Mouse (Mus musculus): ENCODE data around the gene C4b. TPM values are rescaled to one million over a fixed set of nuclear protein-coding genes. Genes with fewer than 3 reads are reported as not detected.

Gene C4b
- total RNA-seq (2012; rRNA removed): 0.08 TPM in 1 of 2 replicates, not detected in the other
- under 1 TPM in 1 of 2 experiments, not detected in 1; 0.24 TPM for polyA plus RNA-seq (2012; ENCODE audit: insufficient read depth in 1 of 2, insufficient read length in 2 of 2, low read depth in 1 of 2, low replicate concordance in 2 of 2, missing spikeins in 1 of 2)

GRCm38 (mm10) chr17:34743719-34744118 is at the start of gene C4b:
Gene C4b (minus strand): TSS chr17:34743882.
- no peaks in the 10 kb centered on the region for H3K36me3 ChIP-seq (ENCODE audit: control insufficient read depth in 1 of 2, insufficient read depth in 2 of 2, low read length in 2 of 2)
- no peaks in the 10 kb centered on the region for H3K27me3 ChIP-seq (ENCODE audit: control insufficient read depth in 1 of 2, insufficient read depth in 2 of 2, low read length in 2 of 2)
- no peaks in the 10 kb centered on the region for H3K4me1 ChIP-seq (ENCODE audit: control insufficient read depth in 1 of 2, insufficient read depth in 2 of 2, low read length in 2 of 2)
- TF ChIP-seq NELFE (IDR thresholded peaks at IDR 0.05; ENCODE audit: low read depth, low read length) (no peak), JUND (IDR thresholded peaks at IDR 0.05; ENCODE audit: low read depth, low read length) (no peak), ZC3H11A (IDR thresholded peaks at IDR 0.05; ENCODE audit: low read depth, low read length) (no peak), GABPA (IDR thresholded peaks at IDR 0.05; ENCODE audit: low read depth, low read length) (no peak), BHLHE40 (IDR thresholded peaks at IDR 0.05; ENCODE audit: borderline replicate concordance, low read depth, low read length) (no peak), HCFC1 (IDR thresholded peaks at IDR 0.05; ENCODE audit: low read depth, low read length) (no peak), NRF1 (IDR thresholded peaks at IDR 0.05; ENCODE audit: insufficient read depth, low read depth, low read length, poor library complexity, severe bottlenecking) (no peak), MAZ (IDR thresholded peaks at IDR 0.05; ENCODE audit: low read depth, low read length) (no peak), MEF2A (IDR thresholded peaks at IDR 0.05; ENCODE audit: extremely low read depth, insufficient replicate concordance, low read depth, low read length, poor library complexity, severe bottlenecking) (no peak), CTCF (IDR thresholded peaks at IDR 0.05 in 2 of 3, conservative IDR thresholded peaks at IDR 0.05 in 1 of 3; ENCODE audit: control insufficient read depth in 1 of 3, insufficient read depth in 1 of 3, low read depth in 2 of 3, low read length in 3 of 3, poor library complexity in 1 of 3, severe bottlenecking in 1 of 3) (no peak), MAX (IDR thresholded peaks at IDR 0.05; ENCODE audit: low read length) (no peak), E2F4 (IDR thresholded peaks at IDR 0.05; ENCODE audit: borderline replicate concordance, low read depth, low read length) (no peak), SMC3 (IDR thresholded peaks at IDR 0.05; ENCODE audit: low read depth, low read length) (no peak), MYC (IDR thresholded peaks at IDR 0.05; ENCODE audit: low read depth, low read length) (no peak), TCF12 (IDR thresholded peaks at IDR 0.05; ENCODE audit: low read depth, low read length) (no peak), POLR2AphosphoS5 (IDR thresholded peaks at IDR 0.05; ENCODE audit: borderline replicate concordance, low read depth, low read length) (no peak), CHD1 (IDR thresholded peaks at IDR 0.05; ENCODE audit: low read depth, low read length) (no peak), ELF1 (IDR thresholded peaks at IDR 0.05; ENCODE audit: low read depth, low read length) (no peak), USF1 (IDR thresholded peaks at IDR 0.05; ENCODE audit: low read depth, low read length) (no peak)
- DNase-seq (ENCODE audit: low read depth, low spot score): no peak
- no peak within 1 kb of the TSS for H3K4me3 ChIP-seq (ENCODE audit: control insufficient read depth in 1 of 2, insufficient read depth in 1 of 2, low read depth in 2 of 2, low read length in 2 of 2)
- H3K9ac ChIP-seq (ENCODE audit: control insufficient read depth, low read depth, low read length, poor library complexity, severe bottlenecking): no peak within 1 kb of the TSS
- no peak within 1 kb of the TSS for H3K27ac ChIP-seq (ENCODE audit: control insufficient read depth, low read depth, low read length)
- no peaks in the 10 kb centered on the region for H3K9me3 ChIP-seq (replicated peaks; ENCODE audit: insufficient read depth, low read length)
- no peaks in the 10 kb centered on the region for H3K79me2 ChIP-seq (ENCODE audit: control insufficient read depth, insufficient read depth, low read length, poor library complexity)

DNA sequence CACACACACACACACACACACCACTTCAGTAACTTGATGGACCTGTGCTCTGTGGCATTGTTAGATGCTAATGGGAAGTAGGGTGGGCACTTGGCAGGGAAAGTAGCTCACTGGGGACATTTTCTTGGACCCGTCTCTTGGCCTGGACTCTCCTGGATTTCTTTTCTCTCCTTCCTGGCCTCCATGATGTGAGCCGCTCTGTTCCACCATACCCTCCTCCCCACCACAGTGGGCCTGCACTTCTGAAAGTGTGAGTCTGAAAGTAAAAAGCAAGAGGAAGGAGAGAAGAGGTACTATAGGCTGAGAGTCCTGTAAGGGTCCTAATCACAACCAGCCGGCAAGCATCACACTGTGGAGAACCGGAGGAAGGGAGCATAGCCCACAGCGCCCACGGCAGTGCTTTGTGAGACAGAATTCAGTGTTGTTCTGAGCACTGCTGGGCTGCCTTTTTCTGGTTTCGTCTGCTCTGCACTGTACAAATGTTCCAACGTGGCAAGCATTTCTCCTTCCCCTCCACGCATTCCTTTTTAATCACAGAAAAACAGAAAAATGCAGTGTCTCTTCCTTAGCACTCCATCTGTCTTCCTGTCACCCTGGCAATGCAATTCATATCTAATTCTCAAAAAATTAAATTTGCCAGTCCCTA is 34.1 kb upstream of the C4b start:
- Histone ChIP-seq H3K4me1 (ENCODE audit: control insufficient read depth in 1 of 2, insufficient read depth in 2 of 2, low read length in 2 of 2) (no peaks in the 10 kb centered on the region), H3K4me3 (ENCODE audit: control insufficient read depth in 1 of 2, insufficient read depth in 1 of 2, low read depth in 2 of 2, low read length in 2 of 2) (no peak overlapping the region), H3K79me2 (ENCODE audit: control insufficient read depth, insufficient read depth, low read length, poor library complexity) (no peaks in the 10 kb centered on the region), H3K27me3 (ENCODE audit: control insufficient read depth in 1 of 2, insufficient read depth in 2 of 2, low read length in 2 of 2) (peaks cover 0 to 3% of the 10 kb centered on the region in 2 experiments; a peak in 2 of 4 replicates), H3K36me3 (ENCODE audit: control insufficient read depth in 1 of 2, insufficient read depth in 2 of 2, low read length in 2 of 2) (no peaks in the 10 kb centered on the region), H3K9me3 (replicated peaks; ENCODE audit: insufficient read depth, low read length) (no peaks in the 10 kb centered on the region), H3K27ac (ENCODE audit: control insufficient read depth, low read depth, low read length) (no peak overlapping the region), H3K9ac (ENCODE audit: control insufficient read depth, low read depth, low read length, poor library complexity, severe bottlenecking) (no peak overlapping the region)
- no peak for DNase-seq (ENCODE audit: low read depth, low spot score)
- TF ChIP-seq ZMIZ1 (IDR thresholded peaks at IDR 0.05; ENCODE audit: low read depth, low read length) (no peak), MYC (IDR thresholded peaks at IDR 0.05; ENCODE audit: low read depth, low read length) (no peak), NRF1 (IDR thresholded peaks at IDR 0.05; ENCODE audit: insufficient read depth, low read depth, low read length, poor library complexity, severe bottlenecking) (no peak), SIN3A (IDR thresholded peaks at IDR 0.05; ENCODE audit: low read length) (no peak), EP300 (IDR thresholded peaks at IDR 0.05; ENCODE audit: low read depth in 1 of 2, low read length in 2 of 2) (no peak), MAZ (IDR thresholded peaks at IDR 0.05; ENCODE audit: low read depth, low read length) (no peak), GATA1 (IDR thresholded peaks at IDR 0.05; ENCODE audit: low read depth, low read length) (no peak), MYB (IDR thresholded peaks at IDR 0.05; ENCODE audit: low read depth, low read length) (no peak), TBP (IDR thresholded peaks at IDR 0.05; ENCODE audit: low read depth, low read length) (no peak), POLR2A (IDR thresholded peaks at IDR 0.05; ENCODE audit: control insufficient read depth in 1 of 2, insufficient read depth in 1 of 2, low read depth in 1 of 2, low read length in 2 of 2, poor library complexity in 1 of 2) (no peak), MXI1 (IDR thresholded peaks at IDR 0.05; ENCODE audit: low read depth, low read length) (no peak), CHD2 (IDR thresholded peaks at IDR 0.05; ENCODE audit: low read length) (no peak)

All from MEL (cell line).